Mouse (Mus musculus) erythroblast, embryonic 14.5 days (primary cell): Measurements from ENCODE around the gene Ncoa3. TPM values are rescaled to one million over a fixed set of nuclear protein-coding genes. Genes with fewer than 3 reads are reported as not detected.

Experiments
- H3K27me3 ChIP-seq: 2 replicates; pipeline ENCODE4 v1.6.1; 2012; ENCODE audit warnings: inconsistent platforms; ENCODE audit not compliant: control insufficient read depth
- H3K36me3 ChIP-seq: 2 replicates; pipeline ENCODE4 v1.6.1; 2012; ENCODE audit warnings: mild to moderate bottlenecking, inconsistent platforms; ENCODE audit not compliant: control insufficient read depth
- H3K4me1 ChIP-seq: 2 replicates; pipeline ENCODE4 v1.6.1; 2012; ENCODE audit warnings: inconsistent platforms; ENCODE audit not compliant: control insufficient read depth
- H3K4me3 ChIP-seq: replicated peaks from 2 replicates; pipeline ENCODE3; 2012; ENCODE audit warnings: moderate library complexity, mild to moderate bottlenecking, inconsistent platforms
- H3K9me3 ChIP-seq: 2 replicates; pipeline ENCODE4 v1.6.1; 2012; ENCODE audit warnings: low read length, inconsistent platforms, mixed read lengths; ENCODE audit not compliant: control insufficient read depth
- GATA1 ChIP-seq: IDR thresholded peaks from 2 replicates; pipeline ENCODE4 v1.6.1; 2012; ENCODE audit warnings: low read length, inconsistent platforms, mixed read lengths
- TAL1 ChIP-seq: IDR thresholded peaks from 3 replicates; pipeline ENCODE4 v1.6.1; 2012; ENCODE audit warnings: low read length, inconsistent platforms, mixed read lengths
- polyA plus RNA-seq: library from polyadenylated mRNA; stranded (reverse); fragments of >175 nt; gene quantifications from 2 replicates; pipeline ENCODE4 v1.2.3, GENCODE M21; 2012

The Ncoa3 gene
- polyA plus RNA-seq, 1 experiment: 0.09 TPM

- H3K4me1 ChIP-seq: no peaks in the 10 kb centered on the region; the same call in 1 of the 2 replicates
- H3K36me3 ChIP-seq: no peaks in the 10 kb centered on the region
- peaks cover 2% of the 10 kb centered on the region; the same call in 1 of the 2 replicates for H3K27me3 ChIP-seq
- no peaks in the 10 kb centered on the region for H3K9me3 ChIP-seq
- H3K4me3 ChIP-seq: no peak overlapping the region
- TF ChIP-seq TAL1 (no peak), GATA1 (no peak)
Observed at GRCm38 (mm10) chr2:166045549-166046501, 53.4 kb downstream of the Ncoa3 start.

DNA sequence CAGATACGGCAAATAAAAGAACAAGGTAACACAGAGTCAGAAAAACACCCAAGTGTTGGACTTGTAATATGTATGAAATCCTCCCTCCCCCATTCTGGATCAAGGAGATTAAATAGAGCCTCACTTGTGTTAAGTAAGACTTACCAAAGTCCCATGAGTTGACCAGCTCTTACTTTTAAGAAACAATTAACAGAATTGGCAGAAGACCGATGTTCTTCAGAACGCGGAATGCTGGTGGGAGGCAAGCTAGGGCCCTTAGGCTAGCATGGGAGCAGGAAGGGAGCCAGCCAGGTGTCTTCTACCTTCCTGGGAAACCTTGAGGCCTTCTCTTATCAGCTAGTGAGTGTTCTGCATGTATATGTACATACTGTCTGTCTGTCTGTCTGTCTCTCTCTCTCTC lies 55.5 kb downstream of the Ncoa3 start:
- H3K36me3 ChIP-seq: peaks cover 6% of the 10 kb centered on the region; the same call in 1 of the 2 replicates
- no peaks in the 10 kb centered on the region for H3K9me3 ChIP-seq
- no peak overlapping the region for H3K4me3 ChIP-seq
- H3K27me3 ChIP-seq: no peaks in the 10 kb centered on the region
- no peaks in the 10 kb centered on the region; the same call in 1 of the 2 replicates for H3K4me1 ChIP-seq
- TF ChIP-seq TAL1: no peak
- TF ChIP-seq GATA1: no peak

DNA sequence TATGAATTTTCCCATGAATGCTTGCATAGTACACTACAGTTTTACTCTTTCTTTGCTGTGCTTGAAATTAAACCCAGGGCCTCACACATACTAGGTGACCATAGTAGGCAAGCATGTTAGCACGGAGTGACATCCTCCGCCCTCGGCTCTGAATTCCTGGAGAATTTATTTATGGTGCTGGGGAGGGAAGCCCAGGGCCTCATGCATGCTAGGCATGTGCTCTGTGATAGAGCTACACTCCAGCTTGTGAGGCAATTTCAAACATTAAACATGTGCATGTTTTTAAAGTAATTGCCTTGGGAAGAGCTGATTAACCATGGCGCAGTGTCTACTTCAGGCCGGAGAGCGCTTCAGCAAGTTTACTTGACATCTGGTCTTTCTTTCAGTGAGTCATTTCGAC lies 56.4 kb downstream of the Ncoa3 start:
- H3K36me3 ChIP-seq: peaks cover 6% of the 10 kb centered on the region; the same call in 1 of the 2 replicates
- no peak overlapping the region for H3K4me3 ChIP-seq

GRCm38 (mm10) chr2:166051421-166051820 lies 59.0 kb downstream of the Ncoa3 start:
- peaks cover 18% of the 10 kb centered on the region for H3K36me3 ChIP-seq

More for the DNA sequence above, 56.4 kb downstream of the Ncoa3 start:
- Histone ChIP-seq H3K9me3 (no peaks in the 10 kb centered on the region), H3K4me1 (no peaks in the 10 kb centered on the region; the same call in 1 of the 2 replicates), H3K27me3 (no peaks in the 10 kb centered on the region)
- no peak for TF ChIP-seq TAL1
- TF ChIP-seq GATA1: no peak

DNA sequence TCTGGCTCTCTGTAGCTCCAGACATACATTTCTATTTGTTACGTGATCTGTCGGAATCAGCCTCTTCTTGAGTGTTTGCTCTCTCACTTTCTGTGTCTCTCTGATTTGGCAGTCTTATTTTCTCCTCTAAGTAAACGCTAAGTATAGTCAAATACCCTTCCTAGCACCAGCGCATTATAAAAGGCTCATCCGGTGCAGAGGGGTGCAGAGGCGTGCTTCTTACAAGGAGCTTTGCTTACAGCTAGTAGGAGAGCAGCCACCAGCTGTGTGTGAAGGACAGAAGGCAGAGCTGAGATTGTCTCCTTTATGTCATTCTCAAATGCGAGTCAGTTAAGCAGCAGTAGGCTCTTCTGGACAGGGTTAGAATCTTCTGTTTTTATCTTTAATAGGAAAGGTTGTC lies 59.5 kb downstream of the Ncoa3 start:
- TF ChIP-seq TAL1: no peak
- peaks cover 18% of the 10 kb centered on the region for H3K36me3 ChIP-seq
- no peak overlapping the region for H3K4me3 ChIP-seq
- H3K27me3 ChIP-seq: no peaks in the 10 kb centered on the region
- H3K9me3 ChIP-seq: no peaks in the 10 kb centered on the region
- no peaks in the 10 kb centered on the region for H3K4me1 ChIP-seq

More at GRCm38 (mm10) chr2:166051421-166051820, 59.0 kb downstream of the Ncoa3 start:
- no peak for TF ChIP-seq GATA1
- no peak for TF ChIP-seq TAL1
- no peak overlapping the region for H3K4me3 ChIP-seq
- H3K9me3 ChIP-seq: no peaks in the 10 kb centered on the region
- H3K27me3 ChIP-seq: no peaks in the 10 kb centered on the region
- no peaks in the 10 kb centered on the region for H3K4me1 ChIP-seq

DNA sequence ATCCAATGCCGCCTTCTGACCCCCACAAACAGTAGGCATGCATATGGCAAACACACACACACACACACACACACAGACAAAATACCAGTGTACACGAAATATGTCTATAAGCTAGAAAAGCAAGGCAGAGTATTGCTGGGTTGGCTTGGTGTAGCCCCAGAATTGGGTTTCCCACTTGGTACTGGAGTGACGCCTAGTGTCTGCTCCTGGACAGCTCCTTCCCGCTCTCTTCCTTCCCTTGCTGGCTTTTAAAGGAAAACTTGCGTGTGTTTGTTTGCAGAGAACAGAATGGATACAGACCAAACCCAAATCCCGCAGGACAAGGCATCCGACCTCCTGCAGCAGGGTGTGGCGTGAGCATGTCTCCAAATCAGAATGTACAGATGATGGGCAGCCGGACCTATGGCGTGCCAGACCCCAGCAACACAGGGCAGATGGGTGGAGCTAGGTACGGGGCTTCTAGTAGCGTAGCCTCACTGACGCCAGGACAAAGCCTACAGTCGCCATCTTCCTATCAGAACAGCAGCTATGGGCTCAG lies 61.6 kb downstream of the Ncoa3 start:
- Histone ChIP-seq H3K4me1 (no peaks in the 10 kb centered on the region), H3K36me3 (peaks cover 20% of the 10 kb centered on the region), H3K4me3 (no peak overlapping the region), H3K27me3 (no peaks in the 10 kb centered on the region), H3K9me3 (no peaks in the 10 kb centered on the region)
- no peak for TF ChIP-seq TAL1
- no peak for TF ChIP-seq GATA1

DNA sequence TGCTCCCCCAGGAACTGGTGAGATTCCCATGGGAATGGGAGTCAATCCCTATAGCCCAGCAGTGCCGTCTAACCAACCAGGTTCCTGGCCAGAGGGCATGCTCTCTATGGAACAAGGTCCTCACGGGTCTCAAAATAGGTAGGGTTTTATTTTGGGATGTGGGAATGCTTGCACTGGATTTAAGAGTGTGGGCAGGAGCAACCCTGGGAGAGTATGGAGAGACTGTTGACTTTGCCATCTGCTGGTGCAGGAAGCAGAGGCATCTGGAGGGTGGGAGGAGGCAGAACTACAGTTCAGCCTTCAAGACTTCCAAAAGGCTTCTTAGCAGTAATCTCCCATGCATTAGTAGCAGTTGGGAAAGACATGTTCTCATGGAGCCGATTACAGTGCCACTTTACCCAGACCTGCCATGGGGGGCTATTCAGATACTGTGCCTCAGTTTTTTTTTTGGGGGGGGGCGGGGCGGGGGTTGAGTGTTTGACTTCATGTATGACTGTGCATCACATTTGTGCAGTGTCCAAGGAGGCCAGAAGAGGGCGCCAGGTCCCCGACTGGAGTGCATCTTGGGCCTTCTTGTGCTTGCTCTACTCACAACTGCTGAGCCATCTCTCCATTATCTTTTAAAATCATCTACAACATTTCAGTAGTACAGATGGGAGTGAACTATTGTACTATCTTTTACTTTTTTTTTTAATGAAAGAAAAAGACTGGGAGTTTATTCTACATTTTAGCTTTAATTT lies 67.4 kb downstream of the Ncoa3 start:
- no peaks in the 10 kb centered on the region for H3K9me3 ChIP-seq
- no peak for TF ChIP-seq GATA1
- no peak overlapping the region for H3K4me3 ChIP-seq
- no peaks in the 10 kb centered on the region for H3K4me1 ChIP-seq
- H3K27me3 ChIP-seq: no peaks in the 10 kb centered on the region
- peaks cover 18% of the 10 kb centered on the region for H3K36me3 ChIP-seq

DNA sequence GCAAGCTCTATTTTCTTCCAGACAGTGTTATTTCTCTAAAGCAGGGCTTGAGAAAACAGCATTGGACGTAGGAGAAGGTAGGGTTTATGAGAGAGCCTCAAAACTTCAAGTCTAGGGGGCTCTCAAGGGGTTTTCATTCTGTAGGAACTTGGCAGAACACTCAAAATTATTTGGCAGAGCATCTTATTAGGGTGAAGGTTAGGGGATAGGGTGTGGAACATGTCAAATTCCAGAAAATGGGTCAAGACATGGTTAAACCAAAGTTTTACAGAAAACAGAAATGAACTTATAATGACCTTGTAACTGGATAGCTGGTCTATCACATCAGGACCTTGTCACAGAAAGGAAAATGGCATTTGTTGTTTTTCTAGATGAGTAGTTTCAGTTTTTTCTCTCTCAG lies 69.6 kb downstream of the Ncoa3 start:
- H3K27me3 ChIP-seq: no peaks in the 10 kb centered on the region
- H3K9me3 ChIP-seq: no peaks in the 10 kb centered on the region
- no peak for TF ChIP-seq GATA1
- TF ChIP-seq TAL1: no peak
- H3K36me3 ChIP-seq: peaks cover 18% of the 10 kb centered on the region
- H3K4me1 ChIP-seq: no peaks in the 10 kb centered on the region
- no peak overlapping the region for H3K4me3 ChIP-seq

GRCm38 (mm10) chr2:166062431-166062830 lies 70.0 kb downstream of the Ncoa3 start:
- no peak for TF ChIP-seq TAL1
- no peak for TF ChIP-seq GATA1

More at GRCm38 (mm10) chr2:166062431-166062830, 70.0 kb downstream of the Ncoa3 start:
- Histone ChIP-seq H3K4me3 (no peak overlapping the region), H3K4me1 (no peaks in the 10 kb centered on the region), H3K36me3 (peaks cover 18% of the 10 kb centered on the region), H3K27me3 (no peaks in the 10 kb centered on the region), H3K9me3 (no peaks in the 10 kb centered on the region)
